Comparison of ENCODE assay signal across 17 mouse cellular contexts in genomic region chr3:79852108-79852507, GRCm38 (mm10). TPM values are rescaled to one million over a fixed set of nuclear protein-coding genes. Genes with fewer than 3 reads are reported as not detected.
A peak's percentile ranks its signal among the peaks of the same experiment; 100 is the strongest.
DNase-seq lines count a peak whose midpoint lies in the region; ATAC-seq and TF ChIP-seq lines count a peak whose summit lies in the region.
"Had no signal": no experiment of that assay in that cellular context is flagged by ENCODE, and none has a peak within 500 bp of the region (broad histone marks: within the 10 kb centered on the region; RNA-seq: fewer than 3 reads in every experiment).

No protein-coding gene starts in this region.

- H3K36me3 ChIP-seq in liver, embryonic 11.5 days (ENCODE audit: control insufficient read depth, insufficient read depth, low read length), result no peaks in the 10 kb centered on the region
- no peaks in the 10 kb centered on the region for H3K36me3 ChIP-seq in small intestine, adult 2 months (ENCODE audit: control insufficient read depth, insufficient read depth, low read length)
- H3K36me3 ChIP-seq: embryonic facial prominence, embryonic 12.5 days; heart, embryonic 12.5 days; midbrain, embryonic 13.5 days had no signal

- ATAC-seq in liver, embryonic 11.5 days (replicated peaks; ENCODE audit: low FRiP score), result peak; percentile 67

- no peak overlapping the region for H3K4me2 ChIP-seq in liver, embryonic 11.5 days
- H3K4me2 ChIP-seq: embryonic facial prominence, embryonic 12.5 days; heart, embryonic 12.5 days; midbrain, embryonic 13.5 days had no signal

- H3K27me3 ChIP-seq in liver, embryonic 11.5 days (replicated peaks; ENCODE audit: control insufficient read depth, insufficient read depth, low read length), result no peaks in the 10 kb centered on the region
- no peaks in the 10 kb centered on the region for H3K27me3 ChIP-seq in small intestine, adult 2 months (ENCODE audit: control insufficient read depth, insufficient read depth, low read length)
- H3K27me3 ChIP-seq: embryonic facial prominence, embryonic 12.5 days; heart, embryonic 12.5 days had no signal

- WGBS in liver, embryonic 11.5 days, result 33% methylated on average over 3 of the region's 3 CpGs
- WGBS in small intestine, adult 2 months, result 21% methylated on average over 3 of the region's 3 CpGs

- H3K4me3 ChIP-seq in liver, embryonic 11.5 days (ENCODE audit: low read depth, low read length), result no peak overlapping the region
- H3K4me3 ChIP-seq in small intestine, adult 2 months (ENCODE audit: low read depth, low read length), result peak overlapping the region; percentile 30; the same call in 1 of the 2 replicates
- H3K4me3 ChIP-seq: embryonic facial prominence, embryonic 12.5 days; heart, embryonic 12.5 days; midbrain, embryonic 13.5 days; myocyte had no signal

- no peak overlapping the region for H3K9ac ChIP-seq in liver, embryonic 11.5 days (ENCODE audit: low read depth, low read length)
- H3K9ac ChIP-seq: embryonic facial prominence, embryonic 12.5 days; heart, embryonic 12.5 days; midbrain, embryonic 13.5 days had no signal

- TF ChIP-seq POLR2A in small intestine, adult 2 months (IDR thresholded peaks at IDR 0.05; ENCODE audit: low read depth, low read length), result no peak

- no peaks in the 10 kb centered on the region for H3K9me3 ChIP-seq in liver, embryonic 11.5 days (ENCODE audit: control insufficient read depth, low read length)
- H3K9me3 ChIP-seq: embryonic facial prominence, embryonic 12.5 days; heart, embryonic 12.5 days; midbrain, embryonic 13.5 days had no signal

- DNase-seq in ovary, adult 18-20 months (ENCODE audit: low spot score), result peak; percentile 15
- DNase-seq in ovary, postnatal 14 days (ENCODE audit: low spot score), result no peak
- peak; percentile 45 for DNase-seq in c-Kit-positive CD71-positive TER-119-positive erythroid progenitor cells, embryonic 14.5 days (ENCODE audit: low spot score)
- DNase-seq in liver, embryonic 11.5 days (ENCODE audit: low spot score), result no peak
- DNase-seq in cerebellum, adult 9-11 months, result no peak
- no peak for DNase-seq in gastrocnemius, postnatal 4 days (ENCODE audit: low spot score in 2 of 2)
- DNase-seq: cerebellum, adult 11-12 months; gastrocnemius, postnatal 36 days; kidney, postnatal 4 days; left cerebral cortex, postnatal 4 days; thymus, postnatal 25 days had no signal

- peaks cover 12% of the 10 kb centered on the region for H3K4me1 ChIP-seq in liver, embryonic 11.5 days (replicated peaks; ENCODE audit: control insufficient read depth, insufficient read depth, low read length)
- H3K4me1 ChIP-seq in small intestine, adult 2 months (ENCODE audit: control insufficient read depth, insufficient read depth, insufficient read length, low read length), result peaks cover 27% of the 10 kb centered on the region
- H3K4me1 ChIP-seq: embryonic facial prominence, embryonic 12.5 days had no signal

- H3K27ac ChIP-seq in liver, embryonic 11.5 days (ENCODE audit: low read depth, low read length), result no peak overlapping the region
- peak overlapping the region; percentile 87 for H3K27ac ChIP-seq in small intestine, adult 2 months (ENCODE audit: insufficient read depth, low read depth, low read length)
- H3K27ac ChIP-seq: embryonic facial prominence, embryonic 12.5 days; midbrain, embryonic 13.5 days had no signal

- no peak for TF ChIP-seq CTCF in small intestine, adult 2 months (IDR thresholded peaks at IDR 0.05; ENCODE audit: extremely low read depth, insufficient read length, insufficient replicate concordance, low read depth, low read length)

RNA-seq across cellular contexts. Expression of gene Tmem144, which starts 0.5 kb away (rescaled TPM):
- 3.3 and 4.9 TPM in 2 replicates for polyA plus RNA-seq in liver, embryonic 11.5 days (2014; fragmentation: Nextera tagmentation; extraction: Ambion mirVana)
- 0.88 and 7.7 TPM in 2 replicates for polyA plus RNA-seq in small intestine, adult 2 months (2012; rRNA removed)
- 1 to 10 TPM; 1.9 to 2.6 TPM for total RNA-seq in gastrocnemius, postnatal 4 days (2021)

RNA-seq across cellular contexts. Expression of gene Fam198b, which starts 32.2 kb away (rescaled TPM):
- 4.8 and 5.9 TPM in 2 replicates for polyA plus RNA-seq in liver, embryonic 11.5 days (2014; fragmentation: Nextera tagmentation; extraction: Ambion mirVana)
- polyA plus RNA-seq in small intestine, adult 2 months (2012; rRNA removed), result 1.2 and 1.7 TPM in 2 replicates
- total RNA-seq in gastrocnemius, postnatal 4 days (2021), result 10 to 100 TPM; 55.4 to 71.6 TPM
- total RNA-seq: neutrophil, adult 5-6 weeks had no signal

Comparison
In these comparisons a context has a peak if more than half of its experiments do, and no peak if none do; other contexts are left out.
1. DNase-seq: peak in ovary, adult 18-20 months (single experiment) and c-Kit-positive CD71-positive TER-119-positive erythroid progenitor cells, embryonic 14.5 days (single experiment); none in ovary, postnatal 14 days (single experiment), liver, embryonic 11.5 days (single experiment), cerebellum, adult 9-11 months (single experiment) and gastrocnemius, postnatal 4 days (0 of 2).